Mouse (Mus musculus): ENCODE results near the gene Gcnt4.
"Not testable (repeated sequence)": the region's sequence is repeated elsewhere in the genome, so short reads cannot be mapped to it uniquely, and the experiment has no call there.

Gene Gcnt4

GRCm38 (mm10) chr13:96923999-96924961, at the start of gene Gcnt4:
TSS of gene Gcnt4 (plus strand) at chr13:96924689.
- DNase-seq (ENCODE audit: low spot score in 2 of 2): no peak

- no peak for DNase-seq (ENCODE audit: low spot score in 2 of 2)
Observed at GRCm38 (mm10) chr13:96878220-96879057, 46.0 kb upstream of the Gcnt4 start.

GRCm38 (mm10) chr13:96884534-96884933, 40.0 kb upstream of the Gcnt4 start:
- no peak for DNase-seq (ENCODE audit: low spot score in 2 of 2)

GRCm38 (mm10) chr13:96889985-96890384, 34.5 kb upstream of the Gcnt4 start:
- no peak for DNase-seq (ENCODE audit: low spot score in 2 of 2)

- DNase-seq (ENCODE audit: low spot score in 2 of 2): no peak
Observed at GRCm38 (mm10) chr13:96895144-96895543, 29.3 kb upstream of the Gcnt4 start.

GRCm38 (mm10) chr13:96906717-96907116, 17.8 kb upstream of the Gcnt4 start:
- no peak for DNase-seq (ENCODE audit: low spot score in 2 of 2)

- no peak for DNase-seq (ENCODE audit: low spot score in 2 of 2)
Observed at GRCm38 (mm10) chr13:96911202-96911601, 13.3 kb upstream of the Gcnt4 start.

- DNase-seq (ENCODE audit: low spot score in 2 of 2): not testable (repeated sequence)
Observed at GRCm38 (mm10) chr13:96923134-96923533, 1.4 kb upstream of the Gcnt4 start.

GRCm38 (mm10) chr13:96924985-96925745, 676 bp downstream of the Gcnt4 start:
- DNase-seq (ENCODE audit: low spot score in 2 of 2): peak in 1 of 2 experiments; percentile 66

- no peak for DNase-seq (ENCODE audit: low spot score in 2 of 2)
Observed at GRCm38 (mm10) chr13:96925991-96926725, 1.7 kb downstream of the Gcnt4 start.

- no peak for DNase-seq (ENCODE audit: low spot score in 2 of 2)
Observed at GRCm38 (mm10) chr13:96927781-96928180, 3.3 kb downstream of the Gcnt4 start.

- DNase-seq (ENCODE audit: low spot score in 2 of 2): no peak
Observed at GRCm38 (mm10) chr13:96928432-96929039, 4.0 kb downstream of the Gcnt4 start.

GRCm38 (mm10) chr13:96932745-96933144, 8.3 kb downstream of the Gcnt4 start:
- DNase-seq (ENCODE audit: low spot score in 2 of 2): no peak

GRCm38 (mm10) chr13:96933367-96933766, 8.9 kb downstream of the Gcnt4 start:
- DNase-seq (ENCODE audit: low spot score in 2 of 2): no peak

GRCm38 (mm10) chr13:96936173-96936777, 11.8 kb downstream of the Gcnt4 start:
- DNase-seq (ENCODE audit: low spot score in 2 of 2): no peak

- no peak for DNase-seq (ENCODE audit: low spot score in 2 of 2)
Observed at GRCm38 (mm10) chr13:96937059-96937558, 12.6 kb downstream of the Gcnt4 start.

GRCm38 (mm10) chr13:96939680-96940079, 15.2 kb downstream of the Gcnt4 start:
- DNase-seq (ENCODE audit: low spot score in 2 of 2): no peak

- DNase-seq (ENCODE audit: low spot score in 2 of 2): not testable (repeated sequence)
Observed at GRCm38 (mm10) chr13:96941481-96941880, 17.0 kb downstream of the Gcnt4 start.

GRCm38 (mm10) chr13:96943571-96943970, 19.1 kb downstream of the Gcnt4 start:
- DNase-seq (ENCODE audit: low spot score in 2 of 2): no peak

GRCm38 (mm10) chr13:96945748-96946147, 21.3 kb downstream of the Gcnt4 start:
- DNase-seq (ENCODE audit: low spot score in 2 of 2): no peak

Data from spleen, postnatal 4 days (tissue).